Comparison of ENCODE assay signal across 16 mouse cellular contexts in the genomic region with DNA sequence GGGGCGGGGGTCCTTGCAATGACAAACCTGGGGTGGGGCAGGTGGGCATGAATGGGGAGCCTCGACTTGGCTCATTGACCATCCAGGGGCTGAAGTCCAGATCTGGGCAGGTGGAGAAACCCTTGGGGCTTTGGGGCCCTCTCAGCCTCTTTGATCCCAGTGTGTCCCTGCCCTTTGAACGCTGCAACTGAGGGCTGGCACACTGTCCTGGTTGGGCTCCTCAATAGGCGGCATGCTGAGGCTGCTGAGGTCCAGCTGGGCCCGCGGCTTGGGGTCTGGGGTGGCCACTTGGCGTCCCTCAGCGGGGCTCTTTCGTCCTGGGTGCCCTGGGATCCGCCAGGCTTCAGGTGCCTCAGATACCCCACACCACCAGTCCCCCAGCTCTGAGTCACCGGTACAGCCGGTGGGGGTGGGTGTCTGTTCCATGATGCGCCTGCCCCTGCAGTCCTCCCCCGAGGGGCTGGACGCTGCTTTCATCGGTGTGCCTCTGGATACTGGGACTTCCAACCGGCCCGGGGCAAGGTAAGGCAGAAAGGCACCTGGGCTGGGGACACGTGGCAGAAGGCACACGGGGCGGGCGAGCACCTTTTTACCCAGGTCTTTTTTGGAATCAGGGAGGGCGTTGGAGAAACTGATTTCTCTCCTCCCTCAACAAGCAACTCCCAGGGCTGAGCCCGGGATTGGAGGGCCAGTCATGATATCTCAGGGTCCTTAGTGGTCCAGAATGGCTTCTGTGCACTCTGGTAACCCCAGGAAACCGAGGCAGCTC. TPM values are rescaled to one million over a fixed set of nuclear protein-coding genes. Genes with fewer than 3 reads are reported as not detected.
A peak's percentile ranks its signal among the peaks of the same experiment; 100 is the strongest.
DNase-seq lines count a peak whose midpoint lies in the region; ATAC-seq and TF ChIP-seq lines count a peak whose summit lies in the region.
"Had no signal": no experiment of that assay in that cellular context is flagged by ENCODE, and none has a peak within 500 bp of the region (broad histone marks: within the 10 kb centered on the region; RNA-seq: fewer than 3 reads in every experiment).

A gene (plus strand): TSS at position 95 of the 769 bp plus-strand sequence.

- no peaks in the 10 kb centered on the region for H3K36me3 ChIP-seq in lung, embryonic 14.5 days (ENCODE audit: insufficient read depth)
- no peaks in the 10 kb centered on the region for H3K36me3 ChIP-seq in embryonic facial prominence, embryonic 10.5 days (replicated peaks)
- H3K36me3 ChIP-seq in midbrain, postnatal 0 days (ENCODE audit: insufficient read depth, low read length) = no peaks in the 10 kb centered on the region
- H3K36me3 ChIP-seq: midbrain, embryonic 13.5 days had no signal

- 0 out of 2 replicates have a peak, but pooled peaks have one; percentile 35 for ATAC-seq in lung, embryonic 14.5 days (ENCODE audit: insufficient read depth)
- no peak for ATAC-seq in midbrain, postnatal 0 days (ENCODE audit: low FRiP score)
- ATAC-seq: forebrain, embryonic 13.5 days; lung, postnatal 0 days; midbrain, embryonic 13.5 days had no signal

- H3K4me1 ChIP-seq in lung, embryonic 14.5 days (ENCODE audit: insufficient read depth) = no peaks in the 10 kb centered on the region
- peaks cover 15% of the 10 kb centered on the region for H3K4me1 ChIP-seq in embryonic facial prominence, embryonic 10.5 days
- no peaks in the 10 kb centered on the region for H3K4me1 ChIP-seq in midbrain, postnatal 0 days (ENCODE audit: insufficient read depth, low read length)
- H3K4me1 ChIP-seq: forebrain, embryonic 13.5 days; midbrain, embryonic 13.5 days had no signal

- H3K9me3 ChIP-seq in lung, embryonic 14.5 days (ENCODE audit: low read depth, low read length) = no peaks in the 10 kb centered on the region
- H3K9me3 ChIP-seq in embryonic facial prominence, embryonic 10.5 days = no peaks in the 10 kb centered on the region
- no peaks in the 10 kb centered on the region for H3K9me3 ChIP-seq in midbrain, postnatal 0 days (ENCODE audit: low read length)
- H3K9me3 ChIP-seq: forebrain, embryonic 13.5 days; midbrain, embryonic 13.5 days had no signal

- H3K4me2 ChIP-seq in lung, embryonic 14.5 days = no peak within 1 kb of the TSS
- no peak within 1 kb of the TSS for H3K4me2 ChIP-seq in midbrain, postnatal 0 days (ENCODE audit: low read depth, low read length, poor library complexity, severe bottlenecking)
- H3K4me2 ChIP-seq: forebrain, embryonic 13.5 days; midbrain, embryonic 13.5 days had no signal

- no peak within 1 kb of the TSS for H3K9ac ChIP-seq in lung, embryonic 14.5 days
- H3K9ac ChIP-seq in midbrain, postnatal 0 days (replicated peaks; ENCODE audit: low read length, poor library complexity, severe bottlenecking) = no peak within 1 kb of the TSS
- H3K9ac ChIP-seq: forebrain, embryonic 13.5 days; midbrain, embryonic 13.5 days had no signal

- H3K27ac ChIP-seq in lung, embryonic 14.5 days (ENCODE audit: low read depth) = no peak within 1 kb of the TSS
- H3K27ac ChIP-seq in embryonic facial prominence, embryonic 10.5 days (replicated peaks) = no peak within 1 kb of the TSS
- H3K27ac ChIP-seq in midbrain, postnatal 0 days (ENCODE audit: low read depth, low read length) = no peak within 1 kb of the TSS
- H3K27ac ChIP-seq: forebrain, embryonic 13.5 days; midbrain, embryonic 13.5 days had no signal

- no peak for TF ChIP-seq CTCF in lung, embryonic 14.5 days (IDR thresholded peaks at IDR 0.05; ENCODE audit: low read depth)
- TF ChIP-seq CTCF in midbrain, postnatal 0 days (IDR thresholded peaks at IDR 0.05) = no peak

- no peak within 1 kb of the TSS for H3K4me3 ChIP-seq in lung, embryonic 14.5 days (ENCODE audit: low read depth, low read length)
- no peak within 1 kb of the TSS for H3K4me3 ChIP-seq in embryonic facial prominence, embryonic 10.5 days
- no peak within 1 kb of the TSS for H3K4me3 ChIP-seq in midbrain, postnatal 0 days (ENCODE audit: low read depth, low read length)
- H3K4me3 ChIP-seq: forebrain, embryonic 13.5 days; midbrain, embryonic 13.5 days had no signal

- WGBS in lung, embryonic 14.5 days = 22% methylated on average over 25 of the region's 25 CpGs
- 22% methylated on average over 25 of the region's 25 CpGs for WGBS in embryonic facial prominence, embryonic 10.5 days
- WGBS in midbrain, postnatal 0 days = 32% methylated on average over 25 of the region's 25 CpGs

- no peak for DNase-seq in lung, embryonic 14.5 days
- DNase-seq in lung, postnatal 25 days (ENCODE audit: low spot score) = no peak
- DNase-seq in embryonic facial prominence, embryonic 10.5 days (ENCODE audit: low spot score) = peak; percentile 10
- peak; percentile 32 for DNase-seq in kidney, postnatal 14 days
- no peak for DNase-seq in thymus, postnatal 36 days
- DNase-seq in thymus, adult 18-20 months = no peak
- no peak for DNase-seq in midbrain, postnatal 0 days (ENCODE audit: low spot score)
- DNase-seq: cerebellum, adult 9-11 months; gastrocnemius, postnatal 36 days; right cerebral cortex, adult 18-20 months had no signal

- peaks cover 6% of the 10 kb centered on the region; the same call in 1 of the 2 replicates for H3K27me3 ChIP-seq in lung, embryonic 14.5 days (ENCODE audit: insufficient read depth, low read length)
- peaks cover 15% of the 10 kb centered on the region; the same call in 1 of the 2 replicates for H3K27me3 ChIP-seq in embryonic facial prominence, embryonic 10.5 days (replicated peaks; ENCODE audit: low read depth, poor library complexity, severe bottlenecking)
- no peaks in the 10 kb centered on the region for H3K27me3 ChIP-seq in midbrain, postnatal 0 days (ENCODE audit: insufficient read depth, low read length)
- H3K27me3 ChIP-seq: forebrain, embryonic 13.5 days; midbrain, embryonic 13.5 days had no signal

RNA-seq across cellular contexts. Expression of the gene that starts here (rescaled TPM):
- polyA plus RNA-seq in lung, embryonic 14.5 days (2014; fragmentation: Nextera tagmentation; extraction: Ambion mirVana) = not detected in 2 replicates
- not detected in 2 replicates for polyA plus RNA-seq in embryonic facial prominence, embryonic 10.5 days (2016; fragmentation: Nextera tagmentation; extraction: Ambion mirVana)
- not detected in 2 replicates for total RNA-seq in midbrain, postnatal 0 days (2014; rRNA removed)
- not detected in 2 replicates for polyA plus RNA-seq in midbrain, postnatal 0 days (2015; fragmentation: Nextera tagmentation; extraction: Ambion mirVana)
- total RNA-seq: hematopoietic stem cell, adult 5-6 weeks had no signal
- polyA plus RNA-seq: embryonic facial prominence, embryonic 11.5 days; forebrain, embryonic 13.5 days; midbrain, embryonic 13.5 days; neural tube, embryonic 14.5 days had no signal

Comparison
In these comparisons a context has a peak if more than half of its experiments do, and no peak if none do; other contexts are left out.
1. Peak in ATAC-seq in lung, embryonic 14.5 days; RNA of the gene not detected or under 1 TPM.
2. Peak in DNase-seq in embryonic facial prominence, embryonic 10.5 days; RNA of the gene not detected or under 1 TPM.